Mouse (Mus musculus) hindbrain, embryonic 11.5 days (tissue): ENCODE measurements around the gene Smoc1. TPM values are rescaled to one million over a fixed set of nuclear protein-coding genes. Genes with fewer than 3 reads are reported as not detected.

ENCODE experiments used
- ATAC-seq: fragments of 200-750 bp; cut with Nextera tagmentation; 2 replicates; pipeline ENCODE4 v1.8.0; 2017; ENCODE audit warnings: mild to moderate bottlenecking, moderate TSS enrichment, moderate library complexity; ENCODE audit not compliant: low FRiP score
- DNase-seq: peaks from one replicate; pipeline ENCODE4 v3.0.0-alpha.2; 2015; ENCODE audit warnings: low spot score
- H3K27ac ChIP-seq: fragments of 300-500 bp; sonication (generic); 2 replicates; pipeline ENCODE4 v1.5.1; 2014; ENCODE audit warnings: mild to moderate bottlenecking, low read depth, low read length
- H3K27me3 ChIP-seq: fragments of 300-500 bp; sonication (generic); 2 replicates; pipeline ENCODE4 v1.6.1; 2014; ENCODE audit warnings: mild to moderate bottlenecking, low read length, moderate library complexity, mixed read lengths; ENCODE audit not compliant: control insufficient read depth, insufficient read depth
- H3K36me3 ChIP-seq: fragments of 300-500 bp; sonication (generic); 2 replicates; pipeline ENCODE4 v1.6.1; 2014; ENCODE audit warnings: mild to moderate bottlenecking, low read length, moderate library complexity, mixed read lengths; ENCODE audit not compliant: control insufficient read depth, insufficient read depth
- H3K4me1 ChIP-seq: fragments of 300-500 bp; sonication (generic); replicated peaks from 2 replicates; pipeline ENCODE4 v1.6.1; 2014; ENCODE audit warnings: low read length, mixed read lengths; ENCODE audit not compliant: control insufficient read depth, insufficient read depth
- H3K4me2 ChIP-seq: fragments of 300-500 bp; sonication (generic); replicated peaks from 2 replicates; pipeline ENCODE4 v1.6.1; 2014; ENCODE audit warnings: mild to moderate bottlenecking, low read depth, low read length
- H3K4me3 ChIP-seq: fragments of 300-500 bp; sonication (generic); 2 replicates; pipeline ENCODE4 v1.5.1; 2014; ENCODE audit warnings: low read depth, low read length
- H3K9ac ChIP-seq: fragments of 300-500 bp; sonication (generic); 2 replicates; pipeline ENCODE4 v1.6.1; 2014; ENCODE audit warnings: low read depth, low read length
- H3K9me3 ChIP-seq: fragments of 300-500 bp; sonication (generic); 2 replicates; pipeline ENCODE4 v1.6.1; 2016; ENCODE audit warnings: low read length; ENCODE audit not compliant: control insufficient read depth
- WGBS: fragments of 180-500 bp; shearing (Covaris S2); extraction: QIAGEN DNeasy Blood & Tissue Kit; methylation state at CpG from one replicate; pipeline ENCODE4 v1.1.7; 2014; 5-methylcytosine and 5-hydroxymethylcytosine counted together
- polyA plus RNA-seq: library from polyadenylated mRNA; unstranded; fragments of >200 nt; fragmentation: Nextera tagmentation; extraction: Ambion mirVana; gene quantifications from 2 replicates; pipeline ENCODE4 v1.2.1, GENCODE M21; 2014

The Smoc1 gene
- polyA plus RNA-seq, 1 experiment from 2014 or later, result 12.9 TPM

DNA sequence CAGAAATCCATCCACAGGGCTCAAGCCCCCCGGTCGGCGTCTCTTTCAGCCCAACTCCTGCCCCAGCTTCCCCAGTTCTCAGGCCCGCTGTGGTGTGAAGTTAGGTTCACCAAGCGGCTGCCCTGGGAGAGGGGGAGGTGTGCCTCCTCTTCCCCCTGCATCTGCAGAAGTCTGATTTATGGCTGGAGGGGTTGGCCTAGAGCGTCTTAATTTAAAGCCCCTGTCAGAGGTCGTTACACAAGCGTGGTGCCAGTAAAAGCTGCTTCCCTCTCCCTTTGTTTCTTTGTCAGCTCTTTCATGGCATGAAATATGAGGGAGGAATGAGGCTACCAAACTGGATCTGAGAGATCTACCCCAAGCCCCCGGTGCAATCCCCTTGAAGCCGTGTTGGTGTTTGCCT is 139.5 kb downstream of the Smoc1 start:
- ATAC-seq, result peak; percentile 74
- Histone ChIP-seq H3K4me1 (peaks cover 11% of the 10 kb centered on the region), H3K4me3 (no peak overlapping the region), H3K36me3 (no peaks in the 10 kb centered on the region), H3K27me3 (no peaks in the 10 kb centered on the region), H3K4me2 (no peak overlapping the region), H3K9me3 (no peaks in the 10 kb centered on the region), H3K27ac (0 out of 2 replicates have a peak overlapping the region, but pooled peaks have one; percentile 2), H3K9ac (no peak overlapping the region)
- 16% methylated on average over 10 of the region's 10 CpGs for WGBS
- DNase-seq, result peak; percentile 43

DNA sequence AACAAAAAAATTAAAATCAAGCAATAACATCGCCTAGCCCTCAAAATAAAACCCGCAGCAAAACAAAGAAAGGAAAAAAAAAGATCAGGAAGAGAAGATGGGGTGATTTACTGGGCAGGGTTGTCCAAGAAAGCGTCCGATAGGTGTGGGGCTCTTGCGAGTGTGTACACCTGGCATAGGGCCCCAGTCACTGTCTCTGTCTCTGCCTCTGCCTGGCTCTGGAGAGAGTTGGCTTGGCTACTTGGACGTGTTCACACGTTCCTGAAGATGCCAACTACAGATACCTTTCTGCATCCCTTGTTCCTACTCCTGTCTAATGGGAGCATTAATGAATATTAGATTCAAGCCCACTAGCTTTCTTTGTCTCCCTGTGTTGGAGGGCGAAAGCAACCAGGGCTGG is 140.0 kb downstream of the Smoc1 start:
- Histone ChIP-seq H3K9ac (no peak overlapping the region), H3K36me3 (no peaks in the 10 kb centered on the region), H3K9me3 (no peaks in the 10 kb centered on the region), H3K4me2 (no peak overlapping the region), H3K4me3 (no peak overlapping the region), H3K4me1 (peaks cover 11% of the 10 kb centered on the region), H3K27me3 (no peaks in the 10 kb centered on the region), H3K27ac (no peak overlapping the region)
- ATAC-seq, result no peak
- DNase-seq, result no peak
- WGBS, result 79% methylated on average over 8 of the region's 8 CpGs

DNA sequence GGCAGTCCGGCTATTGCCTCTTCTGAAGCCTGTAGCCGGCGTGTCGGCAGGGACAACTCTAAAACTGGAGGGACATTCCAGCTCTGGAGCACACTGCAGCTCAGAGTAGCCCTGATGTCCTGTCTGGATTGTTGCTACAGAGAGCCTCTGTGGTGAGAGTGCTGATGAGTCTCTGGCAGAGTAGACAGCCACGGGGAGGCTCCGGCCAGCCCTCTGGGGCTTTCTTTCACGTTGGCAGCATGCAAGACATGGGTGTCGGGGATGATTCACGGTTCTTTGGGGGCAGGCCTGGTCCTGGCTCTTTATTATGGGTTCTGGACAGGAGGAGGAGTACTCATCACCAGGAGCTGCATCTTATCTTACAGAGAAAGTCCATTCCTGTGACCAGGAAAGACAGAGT is 140.5 kb downstream of the Smoc1 start:
- WGBS, result 69% methylated on average over 9 of the region's 9 CpGs
- Histone ChIP-seq H3K36me3 (no peaks in the 10 kb centered on the region), H3K4me2 (no peak overlapping the region)

DNA sequence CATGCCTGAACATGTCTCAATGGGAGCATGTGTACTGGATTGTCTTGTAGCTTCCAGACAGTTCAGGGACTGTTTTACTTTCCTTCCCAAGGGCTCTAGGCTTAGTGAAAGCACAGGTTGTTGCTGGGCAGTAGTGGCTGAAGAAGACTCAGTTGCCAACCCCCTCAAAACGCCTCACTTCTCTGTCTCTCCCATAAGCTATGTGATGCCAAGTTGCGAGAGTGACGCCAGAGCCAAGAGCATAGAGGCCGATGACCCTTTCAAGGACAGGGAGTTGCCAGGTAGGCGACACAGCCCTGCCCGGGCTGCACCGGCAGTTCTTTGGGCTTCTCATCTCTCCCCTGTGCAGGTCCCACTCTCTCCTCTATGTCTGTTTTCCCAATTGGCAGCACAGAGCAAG is 141.4 kb downstream of the Smoc1 start:
- H3K27ac ChIP-seq, result no peak overlapping the region
- peaks cover 11% of the 10 kb centered on the region for H3K4me1 ChIP-seq
- H3K9ac ChIP-seq, result no peak overlapping the region
- no peaks in the 10 kb centered on the region for H3K9me3 ChIP-seq
- ATAC-seq, result no peak
- H3K27me3 ChIP-seq, result no peaks in the 10 kb centered on the region
- H3K4me2 ChIP-seq, result no peak overlapping the region
- DNase-seq, result no peak
- WGBS, result 96% methylated on average over 7 of the region's 7 CpGs
- H3K36me3 ChIP-seq, result no peaks in the 10 kb centered on the region
- H3K4me3 ChIP-seq, result no peak overlapping the region

More for the DNA sequence above, 140.5 kb downstream of the Smoc1 start:
- DNase-seq, result no peak
- Histone ChIP-seq H3K9ac (no peak overlapping the region), H3K4me3 (no peak overlapping the region), H3K9me3 (no peaks in the 10 kb centered on the region), H3K4me1 (peaks cover 11% of the 10 kb centered on the region), H3K27me3 (no peaks in the 10 kb centered on the region), H3K27ac (no peak overlapping the region)
- ATAC-seq, result no peak

DNA sequence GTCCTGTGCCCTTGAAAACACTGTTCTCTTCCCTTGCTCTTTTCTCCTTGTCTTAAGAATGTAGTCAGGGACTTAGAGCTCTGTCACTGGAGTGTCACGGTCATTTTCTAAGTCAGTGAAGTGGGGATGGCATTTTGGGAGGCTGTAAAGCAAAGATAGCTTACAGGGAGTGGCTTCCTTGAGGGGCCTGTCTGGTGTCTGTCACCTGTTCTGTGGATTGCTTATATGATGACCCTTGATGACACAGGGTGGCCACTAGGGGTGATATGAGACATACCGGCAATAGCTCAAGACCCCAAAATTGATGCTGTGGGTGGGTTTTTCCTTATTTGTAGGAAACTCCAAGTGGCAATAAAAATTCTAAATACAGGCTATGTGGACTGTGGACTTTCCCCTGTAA is 141.9 kb downstream of the Smoc1 start:
- DNase-seq, result no peak
- H3K27ac ChIP-seq, result no peak overlapping the region
- WGBS, result 78% methylated on average over 2 of the region's 2 CpGs

DNA sequence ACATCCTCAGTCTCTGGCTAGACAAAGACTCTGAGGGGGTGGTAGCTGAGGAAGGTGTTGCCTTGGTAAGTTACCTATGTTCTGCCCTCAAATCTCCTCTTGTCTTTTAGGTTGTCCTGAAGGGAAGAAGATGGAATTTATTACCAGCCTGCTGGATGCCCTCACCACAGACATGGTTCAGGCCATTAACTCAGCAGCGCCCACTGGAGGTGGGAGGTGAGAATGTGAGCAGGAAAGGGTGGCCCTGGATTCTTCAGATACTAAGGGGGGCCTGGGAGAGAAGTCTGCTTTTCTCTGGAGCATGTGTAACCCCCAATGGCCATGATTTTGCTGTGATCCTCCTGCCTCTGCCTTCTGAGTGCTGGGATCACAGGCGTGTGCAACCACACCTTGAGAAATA is 143.5 kb downstream of the Smoc1 start:
- Histone ChIP-seq H3K4me2 (no peak overlapping the region), H3K9me3 (no peaks in the 10 kb centered on the region), H3K36me3 (no peaks in the 10 kb centered on the region), H3K4me3 (no peak overlapping the region), H3K27ac (no peak overlapping the region), H3K4me1 (peaks cover 9% of the 10 kb centered on the region), H3K27me3 (no peaks in the 10 kb centered on the region), H3K9ac (no peak overlapping the region)
- DNase-seq (peak; percentile 37), ATAC-seq (no peak)
- WGBS, result 68% methylated on average over 2 of the region's 2 CpGs

More for the DNA sequence above, 141.9 kb downstream of the Smoc1 start:
- Histone ChIP-seq H3K9me3 (no peaks in the 10 kb centered on the region), H3K4me3 (no peak overlapping the region), H3K36me3 (no peaks in the 10 kb centered on the region), H3K4me1 (peaks cover 11% of the 10 kb centered on the region), H3K9ac (no peak overlapping the region), H3K4me2 (no peak overlapping the region), H3K27me3 (no peaks in the 10 kb centered on the region)
- no peak for ATAC-seq

DNA sequence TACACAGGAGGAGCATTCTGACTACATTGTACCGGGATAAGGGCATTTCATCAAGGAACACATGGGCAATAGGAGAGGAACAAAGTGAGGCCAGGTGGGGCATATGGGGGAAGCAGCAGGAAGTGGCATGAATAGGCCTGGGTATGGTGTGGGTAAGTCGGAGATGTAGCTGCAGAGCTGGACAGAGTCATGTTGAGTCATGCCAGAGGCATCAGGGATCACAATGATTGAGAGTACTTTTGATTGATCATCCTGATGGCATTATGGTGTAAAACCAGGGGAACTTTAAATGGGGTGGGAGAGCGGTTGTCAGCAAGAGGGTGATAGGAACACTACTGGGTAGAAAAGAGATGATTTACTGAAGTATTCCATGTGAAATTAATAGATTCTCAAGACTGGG is 146.4 kb downstream of the Smoc1 start:
- 88% methylated on average over 3 of the region's 3 CpGs for WGBS
- no peak overlapping the region for H3K4me3 ChIP-seq
- no peak for ATAC-seq
- no peaks in the 10 kb centered on the region for H3K27me3 ChIP-seq
- no peak for DNase-seq
- H3K27ac ChIP-seq, result no peak overlapping the region
- no peaks in the 10 kb centered on the region for H3K4me1 ChIP-seq
- H3K4me2 ChIP-seq, result no peak overlapping the region
- H3K9ac ChIP-seq, result no peak overlapping the region
- H3K9me3 ChIP-seq, result no peaks in the 10 kb centered on the region
- H3K36me3 ChIP-seq, result no peaks in the 10 kb centered on the region

DNA sequence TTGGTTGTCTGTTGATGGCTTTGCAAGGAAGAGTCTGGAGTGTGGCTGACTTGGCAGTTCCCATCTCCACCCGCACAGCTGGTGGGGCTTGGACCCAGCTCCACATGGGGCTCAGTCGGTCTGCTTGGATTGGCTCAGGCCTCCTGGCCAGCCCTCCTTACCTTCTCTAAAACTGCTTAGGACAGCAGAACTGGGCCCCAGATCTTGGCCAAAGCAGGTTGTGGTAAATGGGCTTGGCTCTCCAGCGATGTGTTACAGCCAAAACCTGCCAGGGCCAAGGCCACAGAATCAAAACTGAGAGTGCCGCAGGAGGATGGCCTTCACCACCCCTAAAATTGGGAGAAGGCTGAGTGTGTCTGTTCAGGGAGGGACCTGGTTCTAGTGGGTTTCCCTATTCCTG is 147.3 kb downstream of the Smoc1 start:
- ATAC-seq (no peak), DNase-seq (no peak)

DNA sequence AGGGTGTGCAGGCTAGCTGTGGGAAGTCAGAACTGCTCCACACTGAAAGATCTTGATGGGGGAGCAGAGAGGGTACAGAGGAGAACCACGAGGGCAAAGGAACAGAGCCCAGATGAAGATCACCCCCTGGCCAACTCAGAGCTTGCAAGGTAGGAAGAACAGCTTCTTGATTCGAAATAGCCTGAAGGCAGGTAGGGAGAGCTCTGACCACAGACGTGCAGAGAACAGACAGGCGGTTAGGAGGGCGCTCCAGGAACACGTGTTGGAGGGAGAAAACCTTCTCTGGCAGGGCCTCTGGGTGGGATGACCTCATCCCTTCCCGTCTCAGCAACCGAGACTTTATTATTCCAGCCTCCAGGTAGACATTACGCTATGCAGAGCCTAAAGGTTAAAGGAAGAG is 148.6 kb downstream of the Smoc1 start:
- DNase-seq, result no peak
- H3K27me3 ChIP-seq, result no peaks in the 10 kb centered on the region
- H3K36me3 ChIP-seq, result no peaks in the 10 kb centered on the region

More for the DNA sequence above, 147.3 kb downstream of the Smoc1 start:
- Histone ChIP-seq H3K4me2 (no peak overlapping the region), H3K9me3 (no peaks in the 10 kb centered on the region), H3K4me3 (no peak overlapping the region), H3K9ac (no peak overlapping the region), H3K27ac (no peak overlapping the region), H3K4me1 (no peaks in the 10 kb centered on the region), H3K27me3 (no peaks in the 10 kb centered on the region), H3K36me3 (no peaks in the 10 kb centered on the region)
- 94% methylated on average over 4 of the region's 4 CpGs for WGBS

More for the DNA sequence above, 148.6 kb downstream of the Smoc1 start:
- Histone ChIP-seq H3K4me2 (no peak overlapping the region), H3K27ac (no peak overlapping the region), H3K4me1 (no peaks in the 10 kb centered on the region), H3K9ac (no peak overlapping the region), H3K9me3 (no peaks in the 10 kb centered on the region), H3K4me3 (no peak overlapping the region)
- no peak for ATAC-seq
- whole genome bisulfite sequencing, result 65% methylated on average over 9 of the region's 9 CpGs
